Mouse (Mus musculus) thymus, postnatal 10 days (tissue): ENCODE data around the gene Fhit.
"Not testable (repeated sequence)": the region's sequence is repeated elsewhere in the genome, so short reads cannot be mapped to it uniquely, and the experiment has no call there.

ENCODE experiments used
- DNase-seq, 2 experiments: peaks; one replicate each; pipeline ENCODE4 v3.0.0; 2021; ENCODE audit warnings: low spot score in 2 of 2

Gene Fhit

DNA sequence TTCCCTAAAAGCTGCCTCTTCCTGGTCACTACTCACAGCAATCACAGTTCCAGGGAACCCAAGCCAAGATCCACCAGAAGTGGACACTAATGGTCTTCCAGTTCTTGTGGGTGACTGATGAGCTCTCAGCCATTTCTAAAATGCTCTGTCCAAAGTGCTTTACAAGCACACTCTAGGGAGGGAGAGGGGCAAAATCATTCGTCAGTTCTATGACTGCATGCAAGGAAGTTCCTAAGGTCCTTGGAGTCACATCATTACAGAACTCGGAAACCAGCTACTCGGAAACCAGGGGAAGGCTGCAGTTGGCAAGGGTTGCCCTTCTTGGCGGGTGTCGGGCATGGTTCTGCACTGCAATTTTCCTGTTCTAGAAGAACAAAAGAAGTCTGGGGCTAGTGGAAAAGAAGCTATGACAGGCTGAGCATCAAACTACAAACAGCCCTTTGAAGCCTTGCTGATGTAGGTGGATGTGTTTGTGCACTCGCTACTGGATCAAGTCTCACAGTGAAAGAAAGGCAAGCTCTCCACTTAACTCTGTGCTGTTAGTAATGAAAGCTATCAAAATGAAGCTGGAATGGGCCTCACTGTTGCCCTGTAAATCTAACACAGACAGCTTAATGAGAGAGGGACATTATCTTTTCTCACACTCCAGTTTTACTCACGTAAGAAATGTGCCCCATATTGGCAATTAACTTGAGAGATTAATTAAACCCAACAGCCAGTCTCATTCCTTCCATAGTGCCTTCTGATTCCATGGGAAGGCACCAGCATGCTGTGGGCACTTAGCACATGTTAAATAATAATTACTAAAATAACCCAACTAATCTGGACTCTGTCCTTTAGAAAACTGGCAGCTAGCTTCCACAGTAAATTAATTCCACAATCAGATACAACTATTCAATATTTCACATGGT lies 243.7 kb downstream of the Fhit start:
- no peak for DNase-seq

DNA sequence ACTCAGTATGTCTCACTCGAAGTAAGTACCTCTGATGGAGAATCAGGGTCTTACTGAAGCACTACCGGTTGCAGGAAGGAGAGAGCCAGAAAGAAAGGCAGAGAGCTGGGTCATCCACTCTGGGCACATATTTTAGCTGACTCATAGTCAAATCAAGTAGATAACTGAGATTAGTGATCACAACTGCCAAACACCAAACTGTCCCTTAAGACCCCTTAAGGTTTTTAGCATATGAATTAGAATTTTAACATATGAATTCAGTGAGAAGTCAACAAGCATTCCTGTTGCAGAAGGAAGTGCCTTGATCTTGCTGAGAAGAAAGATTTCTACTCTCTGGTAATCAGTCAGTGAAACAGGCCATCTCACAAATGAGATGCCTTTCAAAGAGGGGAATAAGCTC lies 253.8 kb downstream of the Fhit start:
- no peak for DNase-seq

DNA sequence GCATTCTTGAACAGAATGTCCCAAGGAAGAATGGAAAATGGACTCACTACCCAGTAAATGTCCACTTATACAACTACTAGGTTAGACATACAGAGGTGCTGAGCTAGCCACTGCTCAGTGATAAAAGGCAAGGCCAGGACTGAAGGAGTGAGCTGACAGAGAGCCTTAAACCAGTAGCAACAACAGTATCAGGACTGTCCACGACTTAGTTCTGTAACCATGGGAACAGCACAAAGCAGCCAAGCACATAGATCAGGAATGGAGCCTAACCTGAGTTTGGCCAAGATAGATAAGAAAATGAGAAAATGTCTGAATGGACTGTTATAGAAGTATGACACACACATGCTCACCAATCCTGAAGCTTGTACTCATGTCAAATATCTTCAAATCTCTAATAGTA lies 279.1 kb downstream of the Fhit start:
- no peak for DNase-seq

DNA sequence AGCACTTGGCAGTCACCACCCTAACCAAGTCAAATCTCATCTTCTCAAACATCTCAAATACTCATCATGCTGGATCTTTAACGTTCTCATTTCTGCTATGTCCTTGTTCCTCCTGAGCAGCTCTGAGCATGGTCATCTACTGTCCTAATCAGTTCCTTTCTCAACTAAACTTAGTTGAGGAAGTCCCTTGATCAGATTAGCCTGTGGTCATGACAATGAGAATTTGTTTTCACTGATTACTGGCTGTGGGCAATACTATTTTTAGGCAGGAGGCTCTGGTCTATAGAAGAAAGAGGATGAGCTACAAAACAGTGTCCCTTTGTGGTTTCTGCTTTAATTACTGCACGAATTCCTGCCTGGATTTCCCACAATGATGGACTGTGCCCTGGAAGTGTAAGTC lies 281.1 kb downstream of the Fhit start:
- no peak for DNase-seq

DNA sequence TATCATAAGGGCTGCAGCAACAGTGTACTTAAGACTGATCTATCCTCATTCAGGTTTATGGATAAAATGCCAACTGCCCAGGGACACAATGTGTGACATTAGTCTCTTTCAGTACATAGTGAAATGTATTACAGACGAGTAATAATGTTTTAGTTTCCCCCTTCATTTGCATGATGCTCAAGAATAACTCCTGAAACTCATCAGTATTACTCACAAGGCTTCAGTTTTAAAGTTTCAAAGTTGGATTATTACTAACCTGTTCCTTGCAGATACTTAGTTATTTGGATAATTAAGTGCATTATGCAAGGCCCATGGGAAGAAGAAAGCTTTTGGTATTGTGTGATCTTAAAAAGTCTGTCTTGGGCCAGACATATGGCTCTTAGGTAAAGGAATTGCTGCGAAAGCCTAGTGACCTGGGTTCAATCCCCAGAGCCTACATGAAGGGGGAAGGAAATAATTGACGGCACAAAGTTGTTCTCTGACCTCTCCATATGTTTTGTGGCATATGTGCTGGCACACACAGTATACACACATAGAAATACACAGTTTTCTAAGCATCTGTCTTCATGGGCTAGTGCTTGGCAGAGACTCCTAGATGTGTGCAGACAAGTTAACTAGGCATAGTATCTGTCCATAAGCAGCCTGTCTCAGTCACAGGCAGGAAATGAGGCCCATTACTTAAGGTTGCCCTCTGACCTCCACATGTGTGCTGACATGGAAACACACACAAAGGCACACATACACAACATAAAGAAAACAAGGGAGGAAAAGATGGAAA lies 287.1 kb downstream of the Fhit start:
- DNase-seq, result no peak

DNA sequence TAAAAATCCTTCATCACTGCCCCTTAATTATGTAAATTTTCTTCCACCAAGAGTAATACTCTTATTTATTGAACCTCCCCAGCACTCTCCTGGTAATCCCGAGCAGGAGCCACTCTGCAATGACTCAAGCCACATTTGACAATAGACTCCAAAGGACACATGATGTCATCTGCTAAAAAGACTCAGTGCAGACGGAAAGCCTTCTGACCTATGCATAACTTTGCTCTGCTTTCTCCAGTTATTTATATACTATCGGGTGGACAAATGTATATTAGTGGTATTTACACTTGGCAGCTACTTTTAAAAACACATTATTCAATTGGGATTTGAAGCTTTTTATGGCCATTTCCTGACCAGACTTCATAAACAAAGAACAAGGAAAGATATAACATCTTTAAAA lies 304.2 kb downstream of the Fhit start:
- no peak for DNase-seq

DNA sequence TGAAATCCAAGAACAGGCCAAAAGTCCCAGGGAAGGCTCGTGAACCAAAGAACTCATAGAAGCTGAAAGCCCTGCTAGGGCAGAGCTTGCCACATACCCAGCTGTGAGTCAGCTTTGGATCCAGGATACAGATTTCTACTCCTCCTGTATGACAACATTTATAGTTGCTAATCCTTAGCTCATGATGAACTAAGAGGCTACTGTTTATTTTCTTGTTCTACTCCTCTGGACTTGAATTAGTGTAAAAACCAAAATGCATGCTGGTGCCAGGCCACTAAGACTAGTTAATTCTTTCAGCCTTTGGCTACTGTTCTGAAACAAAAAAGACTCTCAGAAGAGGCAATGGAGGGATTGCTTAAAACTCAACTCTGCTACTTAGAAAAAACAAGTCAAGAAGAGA lies 309.9 kb downstream of the Fhit start:
- DNase-seq, result no peak

DNA sequence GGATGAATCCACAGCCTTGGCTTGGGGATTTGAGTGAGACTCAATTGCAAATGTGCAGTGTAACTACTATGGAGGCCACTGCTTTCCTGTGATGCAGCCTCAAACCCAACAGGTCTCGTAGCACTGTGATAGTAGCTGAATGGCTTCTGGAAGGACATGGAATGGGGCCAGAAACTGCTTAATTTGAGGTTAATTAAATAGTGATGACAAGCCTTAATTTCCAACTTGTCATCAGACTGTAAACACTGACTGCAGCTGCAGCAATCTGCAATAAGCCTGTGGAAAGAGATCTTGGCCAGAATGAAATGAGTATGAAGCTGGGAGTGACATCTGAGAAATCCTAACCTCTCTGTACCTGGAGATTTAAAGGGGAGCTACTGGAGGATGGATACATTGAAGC lies 325.8 kb downstream of the Fhit start:
- DNase-seq, result no peak

DNA sequence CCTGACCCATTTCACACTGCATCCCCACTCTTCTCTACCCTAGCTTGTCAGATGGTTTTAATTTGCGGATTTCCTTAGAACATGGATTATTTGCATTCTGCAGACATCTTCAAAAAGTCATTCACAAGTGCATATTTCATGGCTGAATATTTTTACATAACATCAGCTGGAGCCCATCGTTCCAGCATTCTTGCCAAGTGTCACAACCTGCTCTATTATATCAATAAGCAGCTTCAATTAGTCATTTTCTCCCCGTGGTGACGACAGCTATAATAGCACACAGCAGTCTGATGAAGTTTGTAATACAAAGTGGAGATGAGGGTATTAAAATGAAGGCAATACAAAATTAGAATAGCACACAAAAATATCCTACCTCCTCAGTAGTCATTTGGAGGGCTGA lies 337.0 kb downstream of the Fhit start:
- DNase-seq, result no peak

DNA sequence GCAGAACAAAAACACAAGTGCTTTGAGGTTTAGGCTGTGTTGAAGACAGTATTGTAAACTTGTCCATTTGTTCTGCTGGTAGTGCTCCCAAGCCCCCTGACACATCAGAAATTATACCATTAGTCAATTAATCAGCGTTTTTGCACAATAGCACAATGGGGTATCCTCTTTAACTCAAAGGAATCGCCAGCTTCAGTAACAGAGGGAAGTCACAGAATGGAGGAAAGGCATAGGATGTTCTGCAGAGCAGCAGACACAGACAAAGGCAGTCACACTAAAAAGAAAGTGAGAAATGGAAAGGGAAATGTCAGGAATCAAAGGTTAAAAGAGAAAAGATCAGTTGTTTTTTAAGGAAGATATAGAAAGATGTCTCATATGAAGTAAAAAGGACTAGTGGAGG lies 348.3 kb downstream of the Fhit start:
- DNase-seq, result no peak

DNA sequence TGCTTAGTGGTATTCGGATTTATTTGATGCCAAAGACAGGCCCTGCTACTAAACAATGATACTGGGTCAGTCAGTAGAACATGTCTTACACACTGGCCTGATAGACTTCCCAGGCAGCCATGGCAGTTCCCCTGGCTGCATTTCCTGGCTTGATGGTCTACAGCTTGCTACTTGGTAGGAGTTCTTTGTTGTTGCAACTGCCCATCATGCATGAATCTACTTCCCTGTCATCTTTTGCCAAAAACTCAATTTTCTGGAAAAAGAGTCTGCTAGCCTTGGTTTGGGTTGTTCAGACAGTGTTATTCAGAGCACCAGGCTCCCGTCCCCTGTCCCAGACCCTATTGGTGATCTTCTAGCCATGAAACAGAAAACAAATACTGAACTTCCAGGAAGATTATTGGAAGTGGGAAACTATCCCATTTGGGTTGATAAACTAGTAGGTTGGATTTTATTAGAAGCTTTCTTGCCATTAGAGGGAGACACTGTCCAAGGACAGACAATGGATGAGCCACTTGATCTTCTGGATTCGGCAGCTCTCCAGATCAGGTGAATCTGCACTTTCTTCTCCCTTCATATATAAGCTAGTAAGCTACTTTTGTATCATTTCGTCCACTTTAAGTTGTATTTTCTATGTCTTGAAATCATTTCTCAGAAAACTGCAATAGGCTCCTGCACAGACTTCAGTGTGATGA lies 363.2 kb downstream of the Fhit start:
- no peak for DNase-seq

DNA sequence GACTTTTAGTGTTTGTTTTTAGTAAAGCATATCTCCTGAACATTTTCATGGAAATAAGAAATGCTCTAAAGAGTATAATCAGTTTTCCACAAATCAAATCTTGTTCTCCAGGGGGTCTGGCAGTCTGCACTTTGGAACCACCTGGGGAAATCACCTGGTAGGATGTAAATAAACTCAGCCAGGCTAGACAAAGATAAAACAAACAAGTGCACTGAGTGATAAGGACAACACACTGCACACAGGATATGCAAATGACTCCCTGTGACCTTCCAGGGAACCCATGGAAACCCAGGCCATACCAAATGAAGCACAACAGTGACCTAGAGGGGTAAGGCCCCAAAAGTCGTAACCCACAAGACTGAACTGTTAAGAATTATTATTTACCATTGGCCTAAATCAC lies 364.2 kb downstream of the Fhit start:
- no peak for DNase-seq

DNA sequence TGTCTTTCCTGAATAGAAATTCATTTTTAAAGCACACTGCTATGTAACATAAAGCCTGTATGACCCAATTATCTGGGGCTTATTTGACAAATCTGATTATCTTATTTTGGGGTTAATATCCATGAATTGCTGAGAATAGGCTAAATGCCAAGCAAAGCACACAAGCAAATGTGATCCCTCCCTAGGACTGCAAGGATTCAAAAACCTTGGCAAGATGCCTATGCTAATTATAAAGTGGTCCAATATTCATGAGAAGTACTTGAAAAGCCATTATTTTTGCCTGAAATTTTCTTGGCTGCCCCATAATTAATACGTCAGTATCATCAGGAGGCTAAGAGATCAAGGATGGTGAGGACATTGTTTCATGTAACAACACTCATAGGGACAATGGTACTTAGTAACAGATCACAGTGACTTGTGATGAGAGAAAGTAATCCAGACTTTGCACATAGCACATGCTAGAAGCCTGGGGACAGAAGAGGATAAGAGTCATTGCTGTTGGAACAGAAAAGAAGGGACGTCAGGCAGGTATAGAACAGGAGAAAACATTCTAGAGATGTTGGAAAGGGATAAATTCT lies 366.2 kb downstream of the Fhit start:
- no peak for DNase-seq

DNA sequence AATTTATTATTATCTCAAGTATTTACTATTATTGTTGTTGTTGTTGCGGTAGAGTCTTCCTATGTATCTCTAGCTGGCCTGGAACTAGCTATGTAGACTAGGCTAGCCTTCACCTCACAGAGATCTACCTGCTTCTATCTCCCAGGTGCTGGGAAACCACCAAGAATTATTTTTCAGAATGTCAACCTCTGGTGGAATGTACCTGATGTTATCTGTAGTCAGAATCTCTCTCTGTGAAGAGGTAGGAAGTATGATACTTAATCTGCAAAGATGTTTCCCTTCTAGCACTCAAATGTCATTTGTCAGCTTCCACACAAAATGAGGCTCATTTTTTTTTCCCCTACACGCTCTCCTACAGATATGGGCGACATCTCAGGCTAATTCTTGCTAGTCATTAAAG lies 377.9 kb downstream of the Fhit start:
- no peak for DNase-seq

DNA sequence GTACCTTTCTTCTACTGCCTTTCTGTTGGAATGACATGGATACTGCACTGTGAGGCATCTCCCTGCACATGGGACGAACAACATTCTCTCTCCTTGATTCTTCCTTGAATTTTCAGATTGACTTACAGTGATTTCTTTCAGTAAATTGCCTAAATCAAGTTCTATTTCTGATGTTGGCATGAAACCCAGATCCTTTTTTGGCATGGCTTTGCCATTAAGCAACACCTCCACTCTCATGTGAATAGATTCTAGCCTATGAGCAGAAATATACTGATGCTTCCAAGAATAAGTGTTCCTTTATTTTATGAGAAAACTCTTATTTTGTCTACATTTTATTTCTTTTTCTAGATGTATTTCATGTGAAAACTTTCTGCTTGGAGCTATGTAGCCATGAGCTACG lies 383.1 kb downstream of the Fhit start:
- DNase-seq, result no peak

DNA sequence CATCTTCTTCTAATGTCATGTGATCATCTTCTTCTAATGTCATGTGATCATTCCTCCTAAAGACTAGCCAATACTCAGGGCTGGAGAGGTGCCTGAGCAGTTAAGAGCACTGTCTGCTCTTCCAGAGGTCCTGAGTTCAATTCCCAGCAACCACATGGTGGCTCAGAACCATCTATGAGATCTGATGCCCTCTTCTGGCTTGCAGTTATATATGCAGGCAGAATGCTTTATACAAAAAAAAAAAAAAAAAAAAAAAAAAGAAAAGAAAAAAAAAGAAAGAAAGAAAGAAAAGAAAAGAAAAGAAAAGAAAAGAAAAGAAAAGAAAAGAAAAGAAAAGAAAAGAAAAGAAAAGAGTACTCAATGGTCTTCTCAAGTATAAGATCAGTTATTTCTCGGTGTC lies 407.0 kb downstream of the Fhit start:
- DNase-seq, result not testable (repeated sequence)

DNA sequence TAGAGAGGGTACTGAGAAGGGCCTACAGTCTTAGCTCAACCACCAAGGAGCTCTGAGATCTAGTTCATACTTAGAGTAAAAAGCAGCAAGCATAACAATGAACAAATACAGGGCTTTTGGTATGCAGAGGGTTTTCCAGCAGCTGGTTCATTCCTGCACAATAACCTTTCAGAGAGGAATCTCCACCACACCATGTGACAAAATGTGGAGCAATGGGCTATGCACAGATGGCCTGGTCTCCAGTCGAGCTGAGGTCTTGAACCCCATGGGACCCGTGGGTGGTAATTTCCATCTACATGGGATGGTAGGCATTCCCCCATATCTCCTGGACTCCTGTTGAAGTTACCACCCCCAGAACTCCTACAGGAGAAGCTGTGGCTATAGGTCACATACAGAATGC lies 423.8 kb downstream of the Fhit start:
- DNase-seq, result no peak

DNA sequence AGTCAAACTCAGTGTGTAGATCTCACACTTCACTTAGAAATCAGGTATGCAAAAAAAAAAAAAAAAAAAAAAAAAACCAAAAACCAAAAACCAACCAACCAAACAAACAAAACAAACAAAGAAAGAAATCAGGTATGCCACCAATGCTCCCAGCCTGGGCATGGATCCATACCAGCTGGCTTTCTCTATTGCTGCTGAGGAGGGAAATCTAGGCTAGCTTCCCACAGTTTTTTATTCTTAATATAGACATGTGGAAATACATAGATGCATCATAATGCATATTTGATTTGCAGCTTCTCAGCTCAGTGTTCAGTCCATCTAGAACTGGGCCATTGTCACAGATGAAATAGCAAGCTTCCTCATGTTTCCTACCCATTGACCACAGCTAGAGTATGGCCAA lies 439.3 kb downstream of the Fhit start:
- no peak for DNase-seq

DNA sequence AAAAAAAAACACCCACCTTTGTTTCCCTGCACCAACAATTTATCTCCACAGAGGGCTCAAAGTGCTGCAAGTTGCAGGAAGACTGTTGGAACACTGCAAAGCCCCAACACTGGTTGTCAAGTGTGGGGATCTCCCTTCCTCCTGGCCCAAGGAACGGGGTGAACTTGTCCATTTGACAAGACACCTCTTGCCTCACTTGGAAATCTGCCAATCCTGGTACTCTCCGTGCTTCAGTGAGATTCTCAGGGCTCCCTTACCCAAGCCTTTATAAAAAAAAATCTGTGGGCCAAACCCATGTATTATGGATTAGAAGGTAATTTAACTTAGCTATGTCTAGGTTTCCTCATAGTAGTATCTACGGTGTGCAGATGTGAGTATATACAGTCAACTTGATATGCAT lies 448.9 kb downstream of the Fhit start:
- no peak for DNase-seq

DNA sequence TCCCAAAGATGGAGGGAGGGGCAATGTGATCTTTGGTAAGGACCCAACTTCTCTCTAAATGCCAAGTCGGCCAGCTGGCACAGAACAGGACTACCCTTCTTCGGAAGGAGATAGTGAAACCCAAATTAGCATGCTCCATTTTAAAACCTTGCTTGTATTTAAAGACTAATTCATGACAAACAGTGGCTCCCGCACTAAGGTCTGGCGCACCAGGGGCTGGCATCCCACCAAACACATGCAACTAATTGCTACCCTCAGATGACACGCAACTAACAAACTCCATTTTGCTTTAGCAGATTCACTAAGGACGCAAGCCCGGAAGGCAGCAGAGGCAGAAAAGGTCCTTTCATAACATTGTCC lies 449.3 kb downstream of the Fhit start:
- DNase-seq, result no peak

DNA sequence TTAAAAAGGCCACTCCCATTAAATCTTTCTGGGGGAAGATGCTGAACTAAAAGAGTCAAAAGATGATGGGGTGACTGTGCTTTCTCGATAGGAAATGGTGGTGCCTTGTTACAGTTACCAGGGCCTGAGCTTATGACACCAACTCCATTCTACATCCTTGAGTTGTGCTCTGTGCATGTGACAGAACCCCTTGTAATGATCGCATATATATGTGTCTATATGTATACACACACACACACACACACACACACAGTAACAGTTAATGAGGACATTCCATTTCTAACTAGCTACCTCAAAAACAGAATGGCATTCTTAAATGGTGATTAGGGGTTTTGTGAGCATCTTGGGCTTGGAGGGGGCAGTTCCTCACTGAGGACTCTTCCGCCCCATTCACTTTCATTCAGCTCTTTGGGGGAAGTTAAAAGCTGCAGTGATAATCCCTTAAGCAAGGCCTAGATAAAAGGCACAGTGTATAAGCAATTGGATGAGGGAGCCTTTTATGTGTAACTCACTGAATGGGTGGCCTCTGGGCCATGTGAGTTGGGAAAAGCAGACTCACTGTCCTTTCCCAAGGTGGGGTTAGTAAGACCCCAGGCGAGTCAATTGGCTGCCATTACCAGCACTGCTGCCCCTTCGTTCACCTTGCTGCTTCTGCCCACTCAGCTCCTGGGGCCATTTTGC lies 449.9 kb downstream of the Fhit start:
- no peak for DNase-seq

DNA sequence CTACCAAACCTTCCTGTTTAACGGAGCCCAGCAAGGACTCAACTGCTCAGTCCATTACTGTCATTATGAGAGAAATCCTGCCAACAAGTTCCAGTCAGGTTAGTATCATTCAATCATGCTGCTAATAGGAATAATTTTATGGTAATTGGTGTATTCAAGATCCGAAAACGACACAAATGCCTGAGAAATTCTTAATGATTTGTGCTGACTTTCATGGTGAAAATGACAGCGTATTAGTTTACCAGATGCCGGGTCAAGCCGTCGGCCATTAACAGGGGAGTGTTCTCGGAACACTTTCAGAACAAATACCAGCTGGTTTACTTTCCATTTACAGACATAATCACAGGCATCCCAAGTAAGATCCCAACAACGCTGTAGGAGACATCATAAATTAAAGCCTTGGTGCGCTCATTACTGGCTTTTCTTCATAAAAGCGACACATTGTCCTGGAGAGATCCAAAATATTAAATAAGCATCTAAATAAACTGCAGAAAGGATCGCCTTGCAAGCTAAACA lies 451.0 kb downstream of the Fhit start:
- no peak for DNase-seq
